Mouse (Mus musculus): Measurements from ENCODE around the gene 3110009E18Rik. TPM values are rescaled to one million over a fixed set of nuclear protein-coding genes. Genes with fewer than 3 reads are reported as not detected.

The 3110009E18Rik gene
- polyA plus RNA-seq (2012; rRNA removed; ENCODE audit: low replicate concordance): 1.5 and 1.6 TPM in 2 replicates

DNA sequence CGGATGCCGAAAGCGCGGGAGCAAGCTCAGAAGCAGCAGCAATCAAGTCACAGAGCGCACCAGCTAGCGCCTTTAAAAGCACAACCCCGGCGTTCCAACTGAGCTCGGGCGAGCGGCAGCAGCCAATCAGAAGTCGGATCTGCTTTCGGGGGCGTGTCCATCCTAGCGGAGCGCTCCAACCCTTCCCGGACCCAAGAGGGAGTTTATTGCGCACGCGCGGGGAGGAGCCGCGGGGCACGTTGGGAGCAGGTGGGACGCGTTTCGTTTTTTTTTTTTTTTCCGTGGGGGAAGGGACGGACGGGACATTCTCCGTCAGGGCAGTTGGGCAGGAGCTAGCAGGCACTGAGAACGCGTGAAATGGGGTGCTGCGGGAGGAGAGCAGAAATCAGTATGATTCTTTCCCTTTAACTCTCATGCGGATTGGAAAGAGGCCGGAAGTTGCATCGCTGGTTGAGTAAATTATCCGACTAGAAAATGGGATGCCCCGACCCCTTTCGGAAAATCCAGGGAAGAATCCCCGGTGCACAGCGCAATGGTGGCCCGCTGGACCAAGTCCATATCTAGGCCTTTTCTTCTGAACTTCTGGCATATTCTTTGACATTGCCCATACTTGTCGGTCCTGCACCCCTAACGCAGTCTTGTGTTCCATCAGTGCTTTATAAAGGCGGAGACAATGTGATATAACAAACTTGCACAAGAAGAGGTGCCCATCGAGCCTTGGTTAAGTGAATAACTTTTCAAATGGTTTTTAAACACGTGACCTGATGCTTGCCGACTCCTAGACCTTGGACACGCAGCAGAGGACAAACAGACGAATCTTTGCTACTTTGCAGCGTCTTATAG lies at the start of gene 3110009E18Rik, which contains the start of gene Dbi:
TSS of gene 3110009E18Rik (plus strand) at position 219 of the 843 bp plus-strand sequence.
TSS of gene Dbi (minus strand) at position 110 of the 843 bp plus-strand sequence.

DNA sequence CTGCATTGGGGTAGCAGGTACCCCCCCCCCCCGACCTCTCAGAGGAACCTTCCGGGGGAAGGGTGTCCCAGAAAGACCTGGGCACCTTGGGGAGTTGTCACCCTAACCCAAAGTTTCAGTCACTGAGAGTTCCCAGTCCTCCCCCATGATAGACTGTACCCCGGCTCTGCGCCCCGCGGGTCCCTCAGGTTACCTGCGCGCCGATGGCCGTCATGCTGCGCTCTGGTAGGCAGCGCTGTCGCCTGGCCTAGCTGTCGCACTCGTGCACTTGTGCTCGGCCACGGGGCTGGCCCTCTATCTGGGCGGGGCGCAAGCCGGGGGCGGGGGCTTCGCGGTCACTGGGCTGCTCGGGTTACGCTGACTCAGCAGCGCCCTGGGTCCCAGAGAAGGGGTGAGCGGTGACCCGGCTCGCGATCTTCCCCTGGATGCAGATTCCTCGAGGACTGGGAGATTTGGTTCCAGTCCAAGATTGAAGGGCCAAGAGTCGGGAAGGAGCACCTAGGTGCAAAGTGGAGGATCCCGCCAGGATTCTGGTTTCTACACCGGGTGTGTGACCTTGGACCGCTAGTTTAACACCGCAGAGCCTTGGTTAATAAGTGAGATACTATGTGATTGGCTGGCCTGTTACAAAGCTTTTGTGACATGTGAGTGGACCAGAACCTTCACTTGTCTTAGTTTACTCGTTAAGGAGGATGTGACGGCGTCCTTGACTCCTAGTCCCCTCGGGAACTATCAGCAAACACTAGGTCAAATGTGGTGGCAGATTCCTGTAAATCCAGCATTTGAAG lies 47.3 kb upstream of the 3110009E18Rik start, which contains the start of gene Tmem37:
TSS of gene Tmem37 (minus strand) at position 556 of the 788 bp plus-strand sequence.

Other genes starting within 250 kb of the 3110009E18Rik start
- gene Tmem177, start 208.0 kb upstream of the 3110009E18Rik start, polyA plus RNA-seq (2012; rRNA removed; ENCODE audit: low replicate concordance): 5.1 and 9.9 TPM in 2 replicates
- 0.14 TPM in 1 of 2 replicates, not detected in the other for gene Cfap221, start 124.0 kb upstream of the 3110009E18Rik start, polyA plus RNA-seq (2012; rRNA removed; ENCODE audit: low replicate concordance)
- 5.1 and 9.1 TPM in 2 replicates for gene Sctr, start 114.3 kb upstream of the 3110009E18Rik start, polyA plus RNA-seq (2012; rRNA removed; ENCODE audit: low replicate concordance)
- 21.7 and 34.3 TPM in 2 replicates for gene Tmem37, start 47.1 kb upstream of the 3110009E18Rik start, polyA plus RNA-seq (2012; rRNA removed; ENCODE audit: low replicate concordance)
- gene Dbi, start 109 bp upstream of the 3110009E18Rik start, polyA plus RNA-seq (2012; rRNA removed; ENCODE audit: low replicate concordance): 1,212 and 1,855 TPM in 2 replicates
- 174 and 198 TPM in 2 replicates for gene Steap3, start 151.5 kb downstream of the 3110009E18Rik start, polyA plus RNA-seq (2012; rRNA removed; ENCODE audit: low replicate concordance)
- gene C1ql2, start 219.4 kb downstream of the 3110009E18Rik start, polyA plus RNA-seq (2012; rRNA removed; ENCODE audit: low replicate concordance): 0.32 and 0.39 TPM in 2 replicates

Measured in mammary gland, adult 2 months (tissue).